16 mouse cellular contexts compared by ENCODE assay signal in the genomic region with DNA sequence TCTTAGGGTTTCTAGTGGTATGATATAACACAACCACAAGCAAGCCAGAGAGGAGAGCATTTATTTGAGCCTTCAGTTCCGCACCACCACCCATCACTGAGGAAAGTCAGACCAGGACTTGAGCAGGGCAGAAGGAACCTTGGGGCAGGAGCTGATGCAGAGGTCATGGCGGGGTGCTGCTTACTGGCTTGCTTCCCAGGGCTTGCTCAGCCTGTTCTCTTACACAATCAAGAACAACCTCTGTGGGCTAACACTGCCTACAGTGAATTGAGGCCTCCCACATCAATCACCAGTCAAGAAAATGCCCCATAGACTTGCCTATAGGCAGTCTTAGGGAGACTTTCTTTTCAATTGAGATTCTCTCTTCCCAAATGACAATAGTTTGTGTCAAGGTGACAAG.
DNase-seq lines count a peak whose midpoint lies in the region; ATAC-seq and TF ChIP-seq lines count a peak whose summit lies in the region.
"Had no signal": no experiment of that assay in that cellular context is flagged by ENCODE, and none has a peak within 500 bp of the region (broad histone marks: within the 10 kb centered on the region; RNA-seq: fewer than 3 reads in every experiment).

No protein-coding gene starts in this region.

- no peak overlapping the region for H3K27ac ChIP-seq in forebrain, embryonic 11.5 days (ENCODE audit: low read depth, low read length)
- H3K27ac ChIP-seq in forebrain, embryonic 16.5 days (ENCODE audit: low read length), result no peak overlapping the region
- no peak overlapping the region for H3K27ac ChIP-seq in stomach, postnatal 0 days (replicated peaks)
- H3K27ac ChIP-seq: hindbrain, embryonic 13.5 days; limb, embryonic 10.5 days; liver, embryonic 13.5 days had no signal

- 83% methylated on average over 2 of the region's 2 CpGs for WGBS in forebrain, embryonic 11.5 days
- 80% methylated on average over 2 of the region's 2 CpGs for WGBS in forebrain, embryonic 16.5 days
- 71% methylated on average over 2 of the region's 2 CpGs for WGBS in stomach, postnatal 0 days

- no peak overlapping the region for H3K4me3 ChIP-seq in forebrain, embryonic 11.5 days (ENCODE audit: low read depth, low read length)
- H3K4me3 ChIP-seq in forebrain, embryonic 16.5 days (replicated peaks; ENCODE audit: low read length), result no peak overlapping the region
- H3K4me3 ChIP-seq in stomach, postnatal 0 days (ENCODE audit: low read depth, low read length), result no peak overlapping the region
- H3K4me3 ChIP-seq: hindbrain, embryonic 13.5 days; limb, embryonic 10.5 days; liver, embryonic 13.5 days had no signal

- no peak for ATAC-seq in forebrain, embryonic 11.5 days (replicated peaks; ENCODE audit: low FRiP score)
- ATAC-seq in forebrain, embryonic 16.5 days, result no peak
- peak; percentile 64; the same call in 1 of the 2 replicates for ATAC-seq in stomach, postnatal 0 days (ENCODE audit: low FRiP score, low TSS enrichment)
- ATAC-seq: intestine, embryonic 16.5 days had no signal

- peaks cover 2% of the 10 kb centered on the region; the same call in 1 of the 2 replicates for H3K4me1 ChIP-seq in forebrain, embryonic 11.5 days (replicated peaks; ENCODE audit: control insufficient read depth, insufficient read depth, low read length)
- H3K4me1 ChIP-seq in forebrain, embryonic 16.5 days (replicated peaks; ENCODE audit: control insufficient read depth, insufficient read depth, low read length), result peaks cover 3% of the 10 kb centered on the region; the same call in 1 of the 2 replicates
- no peaks in the 10 kb centered on the region for H3K4me1 ChIP-seq in stomach, postnatal 0 days (replicated peaks; ENCODE audit: control insufficient read depth, insufficient read depth)
- H3K4me1 ChIP-seq: liver, embryonic 13.5 days had no signal

- no peak for TF ChIP-seq EP300 in stomach, postnatal 0 days (optimal IDR thresholded peaks at IDR 0.05)

- peak; percentile 32 for DNase-seq in forebrain, embryonic 11.5 days (ENCODE audit: low spot score)
- DNase-seq in urinary bladder, postnatal 14 days (ENCODE audit: low spot score), result peak; percentile 13
- no peak for DNase-seq in urinary bladder, postnatal 4 days (ENCODE audit: low spot score in 2 of 2)
- DNase-seq in kidney, adult 8-10 months, result peak; percentile 5 to 9
- DNase-seq in stomach, postnatal 0 days (ENCODE audit: low spot score), result peak; percentile 36
- no peak for DNase-seq in B cell, adult 2 months
- DNase-seq in frontal cortex, postnatal 25 days (ENCODE audit: low spot score in 2 of 2), result no peak
- DNase-seq: cerebellum, adult 18-20 months; layer of hippocampus, postnatal 36 days; liver, embryonic 13.5 days; right cerebral cortex, postnatal 14 days; thymus, adult 2 months had no signal

- no peaks in the 10 kb centered on the region for H3K9me3 ChIP-seq in forebrain, embryonic 11.5 days (ENCODE audit: control insufficient read depth, low read length)
- H3K9me3 ChIP-seq in forebrain, embryonic 16.5 days (ENCODE audit: control insufficient read depth, low read length), result no peaks in the 10 kb centered on the region
- no peaks in the 10 kb centered on the region for H3K9me3 ChIP-seq in stomach, postnatal 0 days (ENCODE audit: control insufficient read depth, low read length)
- H3K9me3 ChIP-seq: hindbrain, embryonic 13.5 days; limb, embryonic 10.5 days; liver, embryonic 13.5 days had no signal

- no peak overlapping the region for H3K9ac ChIP-seq in forebrain, embryonic 11.5 days (ENCODE audit: low read length)
- no peak overlapping the region for H3K9ac ChIP-seq in forebrain, embryonic 16.5 days (replicated peaks; ENCODE audit: low read depth, low read length)
- H3K9ac ChIP-seq in stomach, postnatal 0 days (ENCODE audit: low read length), result no peak overlapping the region
- H3K9ac ChIP-seq: hindbrain, embryonic 13.5 days; liver, embryonic 13.5 days had no signal

- H3K36me3 ChIP-seq in forebrain, embryonic 11.5 days (ENCODE audit: control insufficient read depth, insufficient read depth, low read length), result no peaks in the 10 kb centered on the region
- no peaks in the 10 kb centered on the region for H3K36me3 ChIP-seq in forebrain, embryonic 16.5 days (ENCODE audit: control insufficient read depth, insufficient read depth)
- no peaks in the 10 kb centered on the region for H3K36me3 ChIP-seq in stomach, postnatal 0 days (ENCODE audit: control insufficient read depth, insufficient read depth, low read length)
- H3K36me3 ChIP-seq: hindbrain, embryonic 13.5 days; limb, embryonic 10.5 days; liver, embryonic 13.5 days had no signal

- no peaks in the 10 kb centered on the region for H3K27me3 ChIP-seq in forebrain, embryonic 11.5 days (ENCODE audit: control insufficient read depth, insufficient read depth, low read length)
- H3K27me3 ChIP-seq in forebrain, embryonic 16.5 days (replicated peaks; ENCODE audit: control insufficient read depth, insufficient read depth, low read length), result no peaks in the 10 kb centered on the region
- no peaks in the 10 kb centered on the region for H3K27me3 ChIP-seq in stomach, postnatal 0 days (ENCODE audit: control insufficient read depth, insufficient read depth, low read length)
- H3K27me3 ChIP-seq: hindbrain, embryonic 13.5 days; liver, embryonic 13.5 days had no signal

- no peak for TF ChIP-seq CTCF in stomach, postnatal 0 days (IDR thresholded peaks at IDR 0.05; ENCODE audit: low read depth)

- H3K4me2 ChIP-seq in forebrain, embryonic 11.5 days (ENCODE audit: low read depth, low read length, severe bottlenecking), result no peak overlapping the region
- H3K4me2 ChIP-seq in forebrain, embryonic 16.5 days (ENCODE audit: low read length), result no peak overlapping the region
- no peak overlapping the region for H3K4me2 ChIP-seq in stomach, postnatal 0 days (replicated peaks; ENCODE audit: low read depth)
- H3K4me2 ChIP-seq: hindbrain, embryonic 13.5 days; liver, embryonic 13.5 days had no signal

Comparison
In these comparisons a context has a peak if more than half of its experiments do, and no peak if none do; other contexts are left out.
1. DNase-seq: peak in forebrain, embryonic 11.5 days (single experiment), urinary bladder, postnatal 14 days (single experiment), kidney, adult 8-10 months (2 of 2) and stomach, postnatal 0 days (single experiment); none in urinary bladder, postnatal 4 days (0 of 2), B cell, adult 2 months (0 of 2) and frontal cortex, postnatal 25 days (0 of 2).